Mouse (Mus musculus) stomach, embryonic 16.5 days (tissue): Measurements from ENCODE around the gene Tmem176b. TPM values are rescaled to one million over a fixed set of nuclear protein-coding genes. Genes with fewer than 3 reads are reported as not detected.
"Not testable (repeated sequence)": the region's sequence is repeated elsewhere in the genome, so short reads cannot be mapped to it uniquely, and the experiment has no call there.

Experiments used
- ATAC-seq: fragments of 200-750 bp; cut with Nextera tagmentation; 2 replicates; pipeline ENCODE4 v1.8.0; 2017; ENCODE audit warnings: moderate number of reproducible peaks, moderate TSS enrichment; ENCODE audit not compliant: insufficient read depth, low FRiP score
- H3K27ac ChIP-seq: fragments of 300-500 bp; sonication (generic); 2 replicates; pipeline ENCODE4 v1.5.1; 2014; ENCODE audit warnings: low read length
- H3K27me3 ChIP-seq: fragments of 300-500 bp; sonication (generic); 2 replicates; pipeline ENCODE4 v1.6.1; 2014; ENCODE audit warnings: low read length, control low read depth, mixed read lengths; ENCODE audit not compliant: control insufficient read depth, insufficient read depth
- H3K36me3 ChIP-seq: fragments of 300-500 bp; sonication (generic); 2 replicates; pipeline ENCODE4 v1.6.1; 2014; ENCODE audit warnings: low read length; ENCODE audit not compliant: control insufficient read depth, insufficient read depth
- H3K4me1 ChIP-seq: fragments of 300-500 bp; sonication (generic); 2 replicates; pipeline ENCODE4 v1.6.1; 2014; ENCODE audit warnings: low read length, control low read depth, mixed read lengths; ENCODE audit not compliant: control insufficient read depth, insufficient read depth
- H3K4me2 ChIP-seq: fragments of 300-500 bp; sonication (generic); 2 replicates; pipeline ENCODE4 v1.6.1; 2014; ENCODE audit warnings: low read depth, low read length, mixed read lengths
- H3K4me3 ChIP-seq: fragments of 300-500 bp; sonication (generic); replicated peaks from 2 replicates; pipeline ENCODE4 v1.5.1; 2014; ENCODE audit warnings: mild to moderate bottlenecking, low read length
- H3K9ac ChIP-seq: fragments of 300-500 bp; sonication (generic); 2 replicates; pipeline ENCODE4 v1.6.1; 2014; ENCODE audit warnings: low read length
- H3K9me3 ChIP-seq: fragments of 300-500 bp; sonication (generic); replicated peaks from 2 replicates; pipeline ENCODE4 v1.6.1; 2016; ENCODE audit warnings: low read length, control low read depth; ENCODE audit not compliant: control insufficient read depth
- WGBS: fragments of 180-500 bp; shearing (Covaris S2); extraction: QIAGEN DNeasy Blood & Tissue Kit; methylation state at CpG from one replicate; pipeline ENCODE4 v1.1.7; 2014; 5-methylcytosine and 5-hydroxymethylcytosine counted together
- polyA plus RNA-seq: library from polyadenylated mRNA; unstranded; fragments of >200 nt; fragmentation: Nextera tagmentation; extraction: Ambion mirVana; gene quantifications from 2 replicates; pipeline ENCODE4 v1.2.1, GENCODE M21; 2015

Tmem176b gene
- polyA plus RNA-seq, 1 experiment from 2014 or later, result 302 TPM

GRCm38 (mm10) chr6:48833515-48833914 lies 7.8 kb downstream of the Tmem176b start:
- H3K9ac ChIP-seq, result no peak overlapping the region
- no peaks in the 10 kb centered on the region; the same call in 1 of the 2 replicates for H3K9me3 ChIP-seq
- H3K36me3 ChIP-seq, result peaks cover 40% of the 10 kb centered on the region
- H3K4me3 ChIP-seq, result no peak overlapping the region
- peaks cover 16% of the 10 kb centered on the region for H3K4me1 ChIP-seq
- ATAC-seq, result no peak
- WGBS, result 93% methylated on average over 4 of the region's 4 CpGs
- H3K27me3 ChIP-seq, result no peaks in the 10 kb centered on the region
- no peak overlapping the region for H3K27ac ChIP-seq
- H3K4me2 ChIP-seq, result no peak overlapping the region

DNA sequence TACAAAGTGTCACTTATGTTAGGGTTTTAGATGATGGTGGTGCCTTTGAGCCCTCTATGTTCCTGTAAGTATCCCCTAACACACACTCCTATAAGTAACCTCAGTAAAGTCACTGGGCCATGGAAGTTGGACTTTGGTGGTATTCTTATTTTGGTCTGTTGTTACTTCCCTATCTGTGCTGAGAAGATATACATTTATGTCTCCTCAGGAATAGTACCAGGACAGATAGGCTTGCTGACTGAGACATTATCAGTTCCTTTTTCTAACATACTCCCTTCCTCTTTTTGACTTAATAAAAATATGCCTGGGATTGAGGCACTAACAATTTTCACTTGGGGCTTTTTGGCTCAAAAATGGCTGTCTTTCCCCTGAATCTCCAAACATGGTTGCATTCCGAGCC lies 8.9 kb downstream of the Tmem176b start:
- Histone ChIP-seq H3K9ac (no peak overlapping the region), H3K27ac (no peak overlapping the region), H3K9me3 (no peaks in the 10 kb centered on the region; the same call in 1 of the 2 replicates), H3K4me2 (no peak overlapping the region), H3K36me3 (peaks cover 40% of the 10 kb centered on the region), H3K4me3 (no peak overlapping the region), H3K27me3 (no peaks in the 10 kb centered on the region), H3K4me1 (peaks cover 17% of the 10 kb centered on the region)
- no peak for ATAC-seq
- 93% methylated on average over 1 of the region's 1 CpGs for WGBS

DNA sequence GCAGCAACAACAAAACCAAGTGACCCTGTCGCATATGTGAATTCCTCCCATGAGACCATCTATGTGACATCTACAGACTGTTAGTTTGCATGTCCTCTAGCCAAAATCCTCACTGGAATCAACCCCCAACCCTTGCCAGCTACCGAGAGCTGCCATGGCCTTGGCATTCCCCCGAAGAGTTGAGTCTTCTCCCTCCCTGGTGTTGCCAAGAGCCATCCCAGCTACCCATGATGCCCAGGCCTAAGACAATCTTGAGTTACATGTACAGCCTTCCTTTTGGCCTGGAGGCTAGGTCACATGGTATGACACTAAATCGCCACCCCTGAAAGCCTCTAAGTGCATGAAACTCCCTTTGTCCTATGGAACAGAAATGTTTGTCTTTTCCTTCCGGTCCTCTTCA lies 10.2 kb downstream of the Tmem176b start:
- 80% methylated on average over 5 of the region's 5 CpGs for WGBS
- Histone ChIP-seq H3K9me3 (no peaks in the 10 kb centered on the region; the same call in 1 of the 2 replicates), H3K27me3 (no peaks in the 10 kb centered on the region), H3K4me3 (no peak overlapping the region), H3K4me1 (peaks cover 17% of the 10 kb centered on the region), H3K9ac (no peak overlapping the region), H3K27ac (peak overlapping the region; percentile 38), H3K36me3 (peaks cover 38% of the 10 kb centered on the region), H3K4me2 (no peak overlapping the region)
- ATAC-seq, result no peak

GRCm38 (mm10) chr6:48830241-48830640 lies 11.1 kb downstream of the Tmem176b start:
- Histone ChIP-seq H3K27ac (peak overlapping the region; percentile 38), H3K4me1 (peaks cover 17% of the 10 kb centered on the region), H3K4me3 (no peak overlapping the region), H3K9me3 (no peaks in the 10 kb centered on the region; the same call in 1 of the 2 replicates), H3K9ac (no peak overlapping the region), H3K4me2 (no peak overlapping the region), H3K36me3 (peaks cover 32% of the 10 kb centered on the region), H3K27me3 (no peaks in the 10 kb centered on the region)
- 33% methylated on average over 1 of the region's 1 CpGs for WGBS
- ATAC-seq, result no peak

- no peak for ATAC-seq
- Histone ChIP-seq H3K9me3 (no peaks in the 10 kb centered on the region; the same call in 1 of the 2 replicates), H3K27ac (peak overlapping the region; percentile 38; the same call in 1 of the 2 replicates), H3K36me3 (peaks cover 27% of the 10 kb centered on the region), H3K4me2 (no peak overlapping the region), H3K9ac (no peak overlapping the region), H3K27me3 (no peaks in the 10 kb centered on the region), H3K4me3 (no peak overlapping the region), H3K4me1 (peaks cover 17% of the 10 kb centered on the region)
These were observed 11.6 kb downstream of the Tmem176b start for GRCm38 (mm10) chr6:48829651-48830050.

DNA sequence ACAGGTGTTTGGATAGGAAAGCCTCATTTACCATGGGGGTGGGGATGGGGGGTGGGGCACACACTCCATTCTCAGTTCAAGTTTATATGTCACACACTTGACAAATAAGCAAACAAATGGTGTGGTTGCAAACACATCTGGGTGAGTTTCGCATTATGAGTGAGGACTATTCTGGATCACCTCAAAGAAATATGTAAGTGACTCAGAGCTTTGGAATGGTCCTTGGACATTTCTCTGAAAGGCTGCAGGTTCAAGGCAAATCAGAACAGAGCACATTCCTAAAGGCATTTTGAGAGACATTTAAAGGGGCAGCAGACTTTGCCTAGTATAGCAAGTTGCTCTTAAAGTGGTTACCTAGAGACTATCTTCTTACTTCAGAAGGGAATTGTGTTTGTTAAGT lies 12.3 kb downstream of the Tmem176b start:
- H3K9ac ChIP-seq, result no peak overlapping the region
- peaks cover 20% of the 10 kb centered on the region for H3K36me3 ChIP-seq
- H3K27me3 ChIP-seq, result no peaks in the 10 kb centered on the region
- H3K4me1 ChIP-seq, result peaks cover 21% of the 10 kb centered on the region
- no peaks in the 10 kb centered on the region; the same call in 1 of the 2 replicates for H3K9me3 ChIP-seq
- no peak for ATAC-seq
- H3K27ac ChIP-seq, result 0 out of 2 replicates have a peak overlapping the region, but pooled peaks have one; percentile 27
- 46% methylated on average over 1 of the region's 1 CpGs for WGBS
- H3K4me2 ChIP-seq, result no peak overlapping the region
- no peak overlapping the region for H3K4me3 ChIP-seq

- no peak overlapping the region for H3K9ac ChIP-seq
- no peaks in the 10 kb centered on the region for H3K9me3 ChIP-seq
- H3K4me2 ChIP-seq, result 0 out of 2 replicates have a peak overlapping the region, but pooled peaks have one; percentile 7
- peaks cover 16% of the 10 kb centered on the region for H3K4me1 ChIP-seq
- H3K36me3 ChIP-seq, result no peaks in the 10 kb centered on the region
- no peak overlapping the region for H3K4me3 ChIP-seq
- 41% methylated on average over 7 of the region's 7 CpGs for WGBS
- H3K27ac ChIP-seq, result no peak overlapping the region; the same call in 1 of the 2 replicates
- peak; percentile 56; the same call in 1 of the 2 replicates for ATAC-seq
- H3K27me3 ChIP-seq, result no peaks in the 10 kb centered on the region
These were observed 16.3 kb downstream of the Tmem176b start for GRCm38 (mm10) chr6:48825016-48825415.

DNA sequence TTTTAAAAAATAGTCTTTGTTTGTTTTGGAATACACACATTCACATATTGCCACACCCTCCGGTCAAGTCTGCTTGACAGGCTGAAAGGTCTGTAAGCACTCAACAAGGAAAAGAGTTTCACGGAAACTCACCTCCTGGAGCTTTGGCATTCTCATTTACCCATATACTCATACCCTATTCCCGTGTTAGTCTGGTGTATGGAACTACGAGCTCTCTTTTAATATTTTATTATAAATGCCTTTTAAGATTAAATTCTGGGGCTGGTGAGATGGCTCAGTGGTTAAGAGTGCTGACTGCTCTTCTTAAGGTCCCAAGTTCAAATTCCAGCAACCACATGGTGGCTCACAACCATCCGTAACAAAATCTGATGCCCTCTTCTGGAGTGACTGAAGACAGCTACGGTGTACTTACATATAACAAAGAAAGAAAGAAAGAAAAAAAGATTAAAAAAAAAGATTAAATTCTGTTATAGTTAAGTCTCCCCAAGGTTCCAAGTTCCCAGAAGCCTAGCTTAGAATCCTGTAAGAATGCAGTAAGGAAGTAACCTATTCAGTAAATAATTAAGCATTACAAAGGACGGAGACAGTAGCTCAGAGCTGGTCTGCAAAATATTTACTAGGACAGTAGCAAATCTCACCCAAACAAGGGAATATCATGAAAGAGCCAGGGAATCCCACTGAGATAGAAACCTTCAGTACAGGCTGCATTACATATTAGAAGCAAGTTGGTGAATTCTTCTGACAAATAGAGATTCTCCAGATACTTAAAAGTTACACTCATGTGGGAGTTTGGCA lies 19.1 kb downstream of the Tmem176b start:
- H3K27ac ChIP-seq, H3K9me3 ChIP-seq, H3K4me2 ChIP-seq, H3K4me1 ChIP-seq, H3K4me3 ChIP-seq, H3K36me3 ChIP-seq, H3K27me3 ChIP-seq, ATAC-seq, H3K9ac ChIP-seq: not testable (repeated sequence)
- WGBS, result 80% methylated on average over 7 of the region's 7 CpGs

- H3K27ac ChIP-seq, result no peak overlapping the region
- H3K4me1 ChIP-seq, result no peaks in the 10 kb centered on the region
- ATAC-seq, result no peak
- no peak overlapping the region for H3K4me2 ChIP-seq
- no peak overlapping the region for H3K9ac ChIP-seq
- no peaks in the 10 kb centered on the region for H3K36me3 ChIP-seq
- H3K27me3 ChIP-seq, result no peaks in the 10 kb centered on the region
- 4% methylated on average over 6 of the region's 6 CpGs for WGBS
- H3K4me3 ChIP-seq, result no peak overlapping the region
- H3K9me3 ChIP-seq, result no peaks in the 10 kb centered on the region; the same call in 1 of the 2 replicates
These were observed 23.5 kb downstream of the Tmem176b start for GRCm38 (mm10) chr6:48817815-48818214.
